Mouse (Mus musculus): ENCODE data around the gene Pth2.

GRCm38 (mm10) chr7:45141914-45142313 lies 38.9 kb upstream of the Pth2 start:
- TF ChIP-seq CTCF (IDR thresholded peaks at IDR 0.05; ENCODE audit: borderline replicate concordance, insufficient read depth, low read depth, low read length) (no peak), POLR2A (IDR thresholded peaks at IDR 0.05; ENCODE audit: borderline replicate concordance, insufficient read depth, low read length) (no peak)
